Mouse (Mus musculus): ENCODE measurements at regions not wholly inside any gene's neighbourhood (a gene's known extent, or its start where the extent isn't known, plus 50 kb on each side); places are given as distances from the start of the nearest gene placed in this dataset.

DNA sequence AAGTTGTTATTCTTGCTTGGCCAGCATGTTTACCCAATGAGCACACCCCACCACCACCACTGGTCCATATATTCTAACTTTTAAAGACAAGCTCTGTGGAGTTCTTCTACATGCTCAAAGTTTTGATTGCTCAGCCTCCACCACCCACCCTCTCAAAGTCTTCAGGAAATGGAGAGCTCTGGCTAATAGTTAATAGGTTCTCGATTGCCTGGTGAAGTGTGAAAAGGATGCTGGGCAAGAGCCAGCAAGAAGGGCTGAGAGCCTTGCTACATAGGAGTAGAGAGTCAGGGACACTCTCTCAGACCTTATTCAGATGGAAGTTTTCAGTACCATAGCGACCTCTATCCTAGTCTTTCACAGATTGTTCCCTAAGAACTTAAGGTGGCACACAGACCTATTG is 199.4 kb upstream of the Pkdcc start:
- TF ChIP-seq CTCF (IDR thresholded peaks at IDR 0.05; ENCODE audit: insufficient read depth, low read depth, low read length) (no peak), POLR2A (IDR thresholded peaks at IDR 0.05; ENCODE audit: insufficient read depth, low read depth, low read length) (no peak)

All from olfactory bulb, adult 2 months (tissue).